8 mouse cellular contexts compared by ENCODE assay signal in genomic region chr8:120426622-120427385, GRCm38 (mm10).
A peak's percentile ranks its signal among the peaks of the same experiment; 100 is the strongest.
DNase-seq lines count a peak whose midpoint lies in the region; ATAC-seq and TF ChIP-seq lines count a peak whose summit lies in the region.

No protein-coding gene starts in this region.

- peaks cover 40% of the 10 kb centered on the region for H3K27me3 ChIP-seq in forebrain, embryonic 10.5 days (ENCODE audit: poor library complexity, severe bottlenecking)
- no peaks in the 10 kb centered on the region for H3K27me3 ChIP-seq in heart, embryonic 15.5 days
- no peaks in the 10 kb centered on the region for H3K27me3 ChIP-seq in liver, postnatal 0 days (ENCODE audit: insufficient read depth, low read length)

- H3K4me3 ChIP-seq in forebrain, embryonic 10.5 days = peak overlapping the region; percentile 16
- no peak overlapping the region for H3K4me3 ChIP-seq in heart, embryonic 15.5 days
- H3K4me3 ChIP-seq in liver, postnatal 0 days (ENCODE audit: low read depth, low read length) = no peak overlapping the region

- no peak overlapping the region for H3K4me2 ChIP-seq in heart, embryonic 15.5 days
- no peak overlapping the region for H3K4me2 ChIP-seq in liver, postnatal 0 days (ENCODE audit: low read depth, low read length)

- H3K9me3 ChIP-seq in forebrain, embryonic 10.5 days = no peaks in the 10 kb centered on the region
- H3K9me3 ChIP-seq in heart, embryonic 15.5 days (replicated peaks) = no peaks in the 10 kb centered on the region
- no peaks in the 10 kb centered on the region for H3K9me3 ChIP-seq in liver, postnatal 0 days (ENCODE audit: low read length)

- peaks cover 88% of the 10 kb centered on the region for H3K4me1 ChIP-seq in forebrain, embryonic 10.5 days
- peaks cover 54% of the 10 kb centered on the region for H3K4me1 ChIP-seq in heart, embryonic 15.5 days (replicated peaks)
- H3K4me1 ChIP-seq in liver, postnatal 0 days (ENCODE audit: insufficient read depth) = peaks cover 11% of the 10 kb centered on the region

- peak overlapping the region; percentile 92 for H3K27ac ChIP-seq in forebrain, embryonic 10.5 days
- H3K27ac ChIP-seq in heart, embryonic 15.5 days = peak overlapping the region; percentile 55
- no peak overlapping the region for H3K27ac ChIP-seq in liver, postnatal 0 days (ENCODE audit: low read depth)

- no peaks in the 10 kb centered on the region for H3K36me3 ChIP-seq in forebrain, embryonic 10.5 days (replicated peaks)
- H3K36me3 ChIP-seq in heart, embryonic 15.5 days = no peaks in the 10 kb centered on the region
- H3K36me3 ChIP-seq in liver, postnatal 0 days (replicated peaks; ENCODE audit: insufficient read depth, low read length) = no peaks in the 10 kb centered on the region

- peak; percentile 86 to 89 for DNase-seq in cerebellum, postnatal 10 days
- no peak for DNase-seq in forebrain, embryonic 10.5 days (ENCODE audit: extremely low spot score, low spot score)
- DNase-seq in kidney, postnatal 4 days = peak; percentile 64 to 75
- DNase-seq in liver, postnatal 0 days = peak; percentile 39
- peak; percentile 66 for DNase-seq in retina, postnatal 7 days (ENCODE audit: low read depth, low spot score)
- DNase-seq in embryo, embryonic 10.5 days (ENCODE audit: low spot score) = no peak

- WGBS in forebrain, embryonic 10.5 days = 21% methylated on average over 20 of the region's 20 CpGs
- 50% methylated on average over 20 of the region's 20 CpGs for WGBS in heart, embryonic 15.5 days
- WGBS in liver, postnatal 0 days (ENCODE audit: insufficient replicate concordance) = 59% methylated on average over 19 of the region's 20 CpGs

- no peak overlapping the region for H3K9ac ChIP-seq in heart, embryonic 15.5 days
- no peak overlapping the region for H3K9ac ChIP-seq in liver, postnatal 0 days (replicated peaks)

- no peak for ATAC-seq in cerebellum, adult (ENCODE audit: insufficient number of reproducible peaks, low FRiP score, low TSS enrichment)
- ATAC-seq in heart, embryonic 15.5 days (replicated peaks; ENCODE audit: insufficient number of reproducible peaks, insufficient read depth, low FRiP score, low read depth) = no peak
- peak; percentile 9; the same call in 1 of the 2 replicates for ATAC-seq in liver, postnatal 0 days

- TF ChIP-seq EP300 in liver, postnatal 0 days (IDR thresholded peaks at IDR 0.05; ENCODE audit: low read depth) = no peak

- TF ChIP-seq CTCF in liver, postnatal 0 days (IDR thresholded peaks at IDR 0.05; ENCODE audit: low read depth) = no peak

Comparison
In these comparisons a context has a peak if more than half of its experiments do, and no peak if none do; other contexts are left out.
1. DNase-seq: peak in cerebellum, postnatal 10 days (2 of 2), kidney, postnatal 4 days (2 of 2), liver, postnatal 0 days (single experiment) and retina, postnatal 7 days (single experiment); none in forebrain, embryonic 10.5 days (single experiment) and embryo, embryonic 10.5 days (single experiment).